Mouse (Mus musculus) heart, postnatal 36 days (tissue): ENCODE results near the gene Mrps34. TPM values are rescaled to one million over a fixed set of nuclear protein-coding genes. Genes with fewer than 3 reads are reported as not detected.
A peak's percentile ranks its signal among the peaks of the same experiment; 100 is the strongest.

Experiments used
- DNase-seq, 2 experiments: peaks; one replicate each; pipeline ENCODE4 v3.0.0; 2021 to 2022
- intact Hi-C: fragments of 180-260 bp; cut with DNase I; formaldehyde crosslinking; loops from one replicate; pipeline ENCODE4 v1.15.1; 2025
- total RNA-seq, 2 experiments: library from RNA; stranded (reverse); gene quantifications; 2 replicates each; pipeline ENCODE4 v1.2.3; 2021

The Mrps34 gene
- total RNA-seq, 2 experiments from 2014 or later: 103 to 113 TPM

GRCm38 (mm10) chr17:24896993-24897269 is 2.0 kb downstream of the Mrps34 start:
- intact Hi-C loops: loop anchor here (10.0 kb wide), 1 partner anchor 482 kb away; the partner anchor contains the start of gene Rnps1
- no peak for DNase-seq

- intact Hi-C loops: loop anchor here (10.0 kb wide), 1 partner anchor 483 kb away; the partner anchor contains the start of gene Rnps1
- no peak for DNase-seq
Observed at GRCm38 (mm10) chr17:24897600-24897999, 2.7 kb downstream of the Mrps34 start.

GRCm38 (mm10) chr17:24898041-24898854 is 3.3 kb downstream of the Mrps34 start:
- no peak for DNase-seq
- intact Hi-C loops: loop anchor here (10.0 kb wide), 1 partner anchor 483 kb away; the partner anchor contains the start of gene Rnps1

GRCm38 (mm10) chr17:24899153-24899552 is 4.2 kb downstream of the Mrps34 start:
- peak in 1 of 2 experiments; percentile 26 for DNase-seq
- intact Hi-C loops: loop anchor here (10.0 kb wide), 1 partner anchor 484 kb away; the partner anchor contains the start of gene Rnps1

GRCm38 (mm10) chr17:24900014-24900413 is 5.1 kb downstream of the Mrps34 start:
- no peak for DNase-seq
- intact Hi-C loops: no loop called here

GRCm38 (mm10) chr17:24902124-24902523 is 7.2 kb downstream of the Mrps34 start:
- no peak for DNase-seq
- intact Hi-C loops: no loop called here

GRCm38 (mm10) chr17:24902671-24903474 is 8.0 kb downstream of the Mrps34 start:
- intact Hi-C loops: no loop called here
- DNase-seq: no peak

- DNase-seq: no peak
- intact Hi-C loops: no loop called here
Observed at GRCm38 (mm10) chr17:24903767-24904166, 8.9 kb downstream of the Mrps34 start.

- DNase-seq: no peak
- intact Hi-C loops: no loop called here
Observed at GRCm38 (mm10) chr17:24907591-24907990, 12.7 kb downstream of the Mrps34 start.

- no peak for DNase-seq
- intact Hi-C loops: no loop called here
Observed at GRCm38 (mm10) chr17:24913984-24914383, 19.1 kb downstream of the Mrps34 start.

GRCm38 (mm10) chr17:24923246-24923645 is 28.3 kb downstream of the Mrps34 start:
- intact Hi-C loops: no loop called here
- DNase-seq: no peak

GRCm38 (mm10) chr17:24929506-24929905 is 34.6 kb downstream of the Mrps34 start:
- no peak for DNase-seq
- intact Hi-C loops: no loop called here

- intact Hi-C loops: no loop called here
- no peak for DNase-seq
Observed at GRCm38 (mm10) chr17:24932431-24932830, 37.5 kb downstream of the Mrps34 start.

- DNase-seq: no peak
- intact Hi-C loops: no loop called here
Observed at GRCm38 (mm10) chr17:24933163-24933562, 38.2 kb downstream of the Mrps34 start.

- no peak for DNase-seq
- intact Hi-C loops: loop anchor here (5.0 kb wide), 2 partner anchors 83 to 252 kb away; partner anchors contain the start of genes Fahd1 and Unkl
Observed at GRCm38 (mm10) chr17:24934926-24935325, 40.0 kb downstream of the Mrps34 start.

GRCm38 (mm10) chr17:24935666-24936065 is 40.8 kb downstream of the Mrps34 start:
- intact Hi-C loops: loop anchor here (2.0 to 5.0 kb wide), 4 partner anchors 25 to 252 kb away; partner anchors contain the start of genes Cramp1l, Fahd1, Jpt2 and Unkl
- no peak for DNase-seq

GRCm38 (mm10) chr17:24936259-24937237 is 41.6 kb downstream of the Mrps34 start, which contains the start of gene Mapk8ip3:
Gene Mapk8ip3, minus strand, starts transcription at chr17:24936977.
- intact Hi-C loops: loop anchor here (2.0 to 5.0 kb wide), 4 partner anchors 24 to 251 kb away; partner anchors contain the start of genes Cramp1l, Fahd1, Jpt2 and Unkl

GRCm38 (mm10) chr17:24937266-24937665 is 42.4 kb downstream of the Mrps34 start:
- no peak for DNase-seq
- intact Hi-C loops: loop anchor here (2.0 to 5.0 kb wide), 4 partner anchors 24 to 250 kb away; partner anchors contain the start of genes Cramp1l, Fahd1, Jpt2 and Unkl

More at GRCm38 (mm10) chr17:24936259-24937237, 41.6 kb downstream of the Mrps34 start, which contains the start of gene Mapk8ip3:
- DNase-seq: peak; percentile 96 to 97

- intact Hi-C loops: loop anchor here (2.0 to 10.0 kb wide), 2 partner anchors 342 to 422 kb away; partner anchors contain the start of genes Tpsb2 and Tpsg1
- DNase-seq: peak; percentile 35 to 47
Observed at GRCm38 (mm10) chr17:24942453-24942852, 47.5 kb downstream of the Mrps34 start.
